Mouse (Mus musculus): ENCODE data around the gene Olfr109.

Olfr109 gene

GRCm38 (mm10) chr17:37458616-37459015, at the start of gene Olfr109:
Olfr109 (plus strand) TSS chr17:37458916.
- no peak for DNase-seq (ENCODE audit: low read depth in 2 of 2, low spot score in 2 of 2)

- no peak for DNase-seq (ENCODE audit: low read depth in 2 of 2, low spot score in 2 of 2)
Measured at GRCm38 (mm10) chr17:37413380-37413779, 45.3 kb upstream of the Olfr109 start.

GRCm38 (mm10) chr17:37445180-37445579, 13.5 kb upstream of the Olfr109 start, which contains the start of gene Olfr108:
Olfr108 (plus strand) TSS chr17:37445480.
- DNase-seq (ENCODE audit: low read depth in 2 of 2, low spot score in 2 of 2): no peak

GRCm38 (mm10) chr17:37483452-37483851, 24.7 kb downstream of the Olfr109 start, which contains the start of gene H2-M2:
H2-M2 (minus strand) TSS chr17:37483552.
- no peak for DNase-seq (ENCODE audit: low read depth in 2 of 2, low spot score in 2 of 2)

GRCm38 (mm10) chr17:37491930-37492518, 33.3 kb downstream of the Olfr109 start, which contains the start of gene Olfr110:
Olfr110 (plus strand) TSS chr17:37492468.
- no peak for DNase-seq (ENCODE audit: low read depth in 2 of 2, low spot score in 2 of 2)

- DNase-seq (ENCODE audit: low read depth in 2 of 2, low spot score in 2 of 2): no peak
Measured at GRCm38 (mm10) chr17:37507730-37508129, 49.0 kb downstream of the Olfr109 start, which contains the start of gene Olfr111. Olfr111 (plus strand) TSS chr17:37508030.
